Comparison of ENCODE assay signal across 7 mouse cellular contexts in the genomic region with DNA sequence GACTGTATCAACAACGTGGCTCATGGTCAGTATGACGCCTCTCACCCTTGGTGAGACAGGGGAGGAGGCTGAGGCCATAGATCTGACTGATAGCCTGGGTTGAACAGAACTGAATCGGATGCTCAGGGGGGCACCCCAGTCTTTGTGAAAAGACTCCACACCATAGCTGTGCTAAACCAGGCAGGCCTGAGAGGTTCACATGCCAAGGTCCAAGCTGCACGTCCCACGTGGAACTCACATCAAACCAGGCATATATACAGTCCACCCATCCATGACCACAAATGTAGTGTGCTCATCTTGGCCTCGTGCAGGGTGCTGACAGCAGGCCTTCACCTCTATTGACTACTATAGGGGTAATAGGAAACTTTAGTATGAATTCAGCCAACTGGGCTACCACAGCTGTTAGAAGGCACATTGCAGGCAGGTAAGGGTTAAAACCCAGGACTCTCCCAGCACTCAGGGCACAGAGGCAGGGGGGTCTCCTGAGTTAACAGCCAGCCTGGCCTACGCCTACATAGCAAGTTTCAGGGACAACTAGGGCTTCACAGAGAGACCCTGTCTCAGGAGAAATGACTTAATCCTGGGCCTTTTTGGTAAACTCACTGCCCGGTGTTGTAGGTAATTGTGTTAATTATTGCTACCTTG. TPM values are rescaled to one million over a fixed set of nuclear protein-coding genes. Genes with fewer than 3 reads are reported as not detected.
DNase-seq lines count a peak whose midpoint lies in the region; ATAC-seq and TF ChIP-seq lines count a peak whose summit lies in the region.

No protein-coding gene starts in this region.

- peak overlapping the region; percentile 92; the same call in 1 of the 2 replicates for H3K27ac ChIP-seq in heart, postnatal 0 days (ENCODE audit: low read depth)
- H3K27ac ChIP-seq in liver, embryonic 11.5 days (ENCODE audit: low read depth, low read length), result peak overlapping the region; percentile 75

- peaks cover 43% of the 10 kb centered on the region for H3K36me3 ChIP-seq in heart, postnatal 0 days (replicated peaks; ENCODE audit: control insufficient read depth, insufficient read depth, low read length)
- H3K36me3 ChIP-seq in liver, embryonic 11.5 days (ENCODE audit: control insufficient read depth, insufficient read depth, low read length), result peaks cover 39% of the 10 kb centered on the region

- H3K4me1 ChIP-seq in heart, postnatal 0 days (ENCODE audit: control insufficient read depth, insufficient read depth), result peaks cover 25% of the 10 kb centered on the region
- H3K4me1 ChIP-seq in liver, embryonic 11.5 days (replicated peaks; ENCODE audit: control insufficient read depth, insufficient read depth, low read length), result peaks cover 22% of the 10 kb centered on the region

- peak overlapping the region; percentile 82 for H3K9ac ChIP-seq in heart, postnatal 0 days (replicated peaks; ENCODE audit: low read depth, low read length)
- peak overlapping the region; percentile 97 for H3K9ac ChIP-seq in liver, embryonic 11.5 days (ENCODE audit: low read depth, low read length)

- peak overlapping the region; percentile 78 for H3K4me3 ChIP-seq in heart, postnatal 0 days (ENCODE audit: low read depth, low read length)
- peak overlapping the region; percentile 81 for H3K4me3 ChIP-seq in liver, embryonic 11.5 days (ENCODE audit: low read depth, low read length)

- TF ChIP-seq CTCF in heart, postnatal 0 days (IDR thresholded peaks at IDR 0.05; ENCODE audit: low read depth), result no peak

- H3K27me3 ChIP-seq in heart, postnatal 0 days (ENCODE audit: control insufficient read depth, insufficient read depth, low read length), result no peaks in the 10 kb centered on the region
- no peaks in the 10 kb centered on the region for H3K27me3 ChIP-seq in liver, embryonic 11.5 days (replicated peaks; ENCODE audit: control insufficient read depth, insufficient read depth, low read length)

- WGBS in heart, postnatal 0 days, result 55% methylated on average over 8 of the region's 8 CpGs
- 46% methylated on average over 8 of the region's 8 CpGs for WGBS in liver, embryonic 11.5 days

- no peak for TF ChIP-seq EP300 in heart, postnatal 0 days (IDR thresholded peaks at IDR 0.05; ENCODE audit: low read depth)

- no peak for ATAC-seq in heart, postnatal 0 days (ENCODE audit: insufficient read depth, low read depth)
- 0 out of 2 replicates have a peak, but pooled peaks have one; percentile 8 for ATAC-seq in liver, embryonic 11.5 days (replicated peaks; ENCODE audit: low FRiP score)

- peak; percentile 13 for DNase-seq in spleen, adult 12 weeks (ENCODE audit: low spot score)
- no peak for DNase-seq in spleen, postnatal 4 days (ENCODE audit: low spot score in 2 of 2)
- no peak for DNase-seq in heart, postnatal 0 days (ENCODE audit: low spot score)
- no peak for DNase-seq in liver, embryonic 11.5 days (ENCODE audit: low spot score)
- no peak for DNase-seq in ovary, postnatal 36 days (ENCODE audit: low spot score)
- DNase-seq in thymus, postnatal 4 days, result no peak
- no peak for DNase-seq in MN1 (ENCODE audit: low spot score)

- peak overlapping the region; percentile 82 for H3K4me2 ChIP-seq in heart, postnatal 0 days (ENCODE audit: low read depth, low read length)
- peak overlapping the region; percentile 70 for H3K4me2 ChIP-seq in liver, embryonic 11.5 days

- no peaks in the 10 kb centered on the region for H3K9me3 ChIP-seq in heart, postnatal 0 days (replicated peaks; ENCODE audit: control insufficient read depth, low read length)
- no peaks in the 10 kb centered on the region for H3K9me3 ChIP-seq in liver, embryonic 11.5 days (ENCODE audit: control insufficient read depth, low read length)

RNA-seq across cellular contexts. Expression of a gene that starts 1.2 kb away (rescaled TPM):
- 14.5 and 35.2 TPM in 2 replicates for total RNA-seq in heart, postnatal 0 days (2014; rRNA removed; ENCODE audit: low replicate concordance)
- 12.7 and 13.9 TPM in 2 replicates for polyA plus RNA-seq in heart, postnatal 0 days (2015; fragmentation: Nextera tagmentation; extraction: Ambion mirVana)
- 28.6 and 29.8 TPM in 2 replicates for polyA plus RNA-seq in liver, embryonic 11.5 days (2014; fragmentation: Nextera tagmentation; extraction: Ambion mirVana)

RNA-seq across cellular contexts. Expression of a gene that starts 20.9 kb away (rescaled TPM):
- 136 and 225 TPM in 2 replicates for total RNA-seq in heart, postnatal 0 days (2014; rRNA removed; ENCODE audit: low replicate concordance)
- 156 and 159 TPM in 2 replicates for polyA plus RNA-seq in heart, postnatal 0 days (2015; fragmentation: Nextera tagmentation; extraction: Ambion mirVana)
- 552 and 577 TPM in 2 replicates for polyA plus RNA-seq in liver, embryonic 11.5 days (2014; fragmentation: Nextera tagmentation; extraction: Ambion mirVana)

RNA-seq across cellular contexts. Expression of a gene that starts 33.8 kb away (rescaled TPM):
- 34.1 and 58.2 TPM in 2 replicates for total RNA-seq in heart, postnatal 0 days (2014; rRNA removed; ENCODE audit: low replicate concordance)
- 59.7 and 61.4 TPM in 2 replicates for polyA plus RNA-seq in heart, postnatal 0 days (2015; fragmentation: Nextera tagmentation; extraction: Ambion mirVana)
- 347 and 349 TPM in 2 replicates for polyA plus RNA-seq in liver, embryonic 11.5 days (2014; fragmentation: Nextera tagmentation; extraction: Ambion mirVana)

RNA-seq across cellular contexts. Expression of a gene that starts 50.0 kb away (rescaled TPM):
- 38.6 and 54.3 TPM in 2 replicates for total RNA-seq in heart, postnatal 0 days (2014; rRNA removed; ENCODE audit: low replicate concordance)
- 25.8 and 30.0 TPM in 2 replicates for polyA plus RNA-seq in heart, postnatal 0 days (2015; fragmentation: Nextera tagmentation; extraction: Ambion mirVana)
- 47.8 and 52.2 TPM in 2 replicates for polyA plus RNA-seq in liver, embryonic 11.5 days (2014; fragmentation: Nextera tagmentation; extraction: Ambion mirVana)
